Mouse (Mus musculus) CH12.LX (cell line): ENCODE measurements around the gene Traf3ip2. TPM values are rescaled to one million over a fixed set of nuclear protein-coding genes. Genes with fewer than 3 reads are reported as not detected.

Experiments
- DNase-seq: peaks from one replicate; pipeline ENCODE4 v3.0.0-alpha.2; 2013; ENCODE audit errors: extremely low read depth
- H3K27ac ChIP-seq: 2 replicates; pipeline ENCODE4 v1.5.1; 2012; ENCODE audit warnings: low read depth, mild to moderate bottlenecking, control low read depth, moderate library complexity; ENCODE audit not compliant: insufficient read depth
- H3K27me3 ChIP-seq: replicated peaks from 2 replicates; pipeline ENCODE3; 2012; ENCODE audit warnings: inconsistent platforms
- H3K36me3 ChIP-seq, 2 experiments: replicated peaks in 1 of 2; 2 replicates each; pipeline versions ENCODE3 to v1.6.1; 2012; ENCODE audit warnings: inconsistent platforms in 1 of 2, low read length in 1 of 2, mild to moderate bottlenecking in 1 of 2, mixed read lengths in 1 of 2, moderate library complexity in 1 of 2; ENCODE audit not compliant: control insufficient read depth in 1 of 2, insufficient read depth in 1 of 2
- H3K4me1 ChIP-seq, 2 experiments: 2 replicates each; pipeline ENCODE4 v1.6.1; 2012; ENCODE audit warnings: inconsistent platforms in 1 of 2, moderate library complexity in 1 of 2; ENCODE audit not compliant: insufficient read depth in 2 of 2, control insufficient read depth in 1 of 2
- H3K4me2 ChIP-seq: 2 replicates; pipeline ENCODE4 v1.6.1; 2012; ENCODE audit warnings: low read depth, mild to moderate bottlenecking, control low read depth; ENCODE audit not compliant: poor library complexity, insufficient read depth, severe bottlenecking
- H3K4me3 ChIP-seq, 3 experiments: fragments of 150-350 bp in 1 of 3; sonication (generic) in 1 of 3; replicated peaks in 1 of 3; 2 replicates each; pipeline versions ENCODE3 to v1.5.1; 2011 to 2012; ENCODE audit warnings: low read depth in 2 of 3, low read length in 2 of 3, mild to moderate bottlenecking in 2 of 3, moderate library complexity in 2 of 3, control low read depth in 1 of 3, improper control_type of control experiment in 1 of 3, inconsistent platforms in 1 of 3, mixed read lengths in 1 of 3; ENCODE audit not compliant: poor library complexity in 1 of 3
- H3K79me2 ChIP-seq: replicated peaks from 2 replicates; pipeline ENCODE4 v1.6.1; 2012; ENCODE audit warnings: mild to moderate bottlenecking, moderate library complexity; ENCODE audit not compliant: control insufficient read depth, poor library complexity, insufficient read depth, severe bottlenecking; ENCODE audit errors: extremely low read depth
- H3K9ac ChIP-seq: 2 replicates; pipeline ENCODE4 v1.6.1; 2012; ENCODE audit warnings: low read depth, mild to moderate bottlenecking, control low read depth, moderate library complexity; ENCODE audit not compliant: insufficient read depth
- H3K9me3 ChIP-seq: replicated peaks from 2 replicates; pipeline ENCODE3; 2012; ENCODE audit warnings: low read length, inconsistent platforms, mixed read lengths
- CHD1 ChIP-seq: IDR thresholded peaks from 2 replicates; pipeline ENCODE4 v1.6.1; 2012; ENCODE audit warnings: low read depth, low read length, improper control_type of control experiment, inconsistent platforms
- CTCF ChIP-seq, 2 experiments: IDR thresholded peaks in 1 of 2; conservative IDR thresholded peaks in 1 of 2; 2 replicates each; pipeline ENCODE4 v1.5.1; 2011 to 2012; ENCODE audit warnings: low read depth in 2 of 2, low read length in 2 of 2, improper control_type of control experiment in 1 of 2, inconsistent platforms in 1 of 2, mild to moderate bottlenecking in 1 of 2, moderate library complexity in 1 of 2
- ELF1 ChIP-seq: IDR thresholded peaks from 2 replicates; pipeline ENCODE4 v1.6.1; 2014; ENCODE audit warnings: low read depth, mild to moderate bottlenecking, inconsistent platforms, low read length, improper control_type of control experiment
- GABPA ChIP-seq: IDR thresholded peaks from 2 replicates; pipeline ENCODE4 v1.6.1; 2012; ENCODE audit warnings: low read depth, low read length, improper control_type of control experiment, inconsistent platforms; ENCODE audit not compliant: insufficient replicate concordance
- HCFC1 ChIP-seq: IDR thresholded peaks from 2 replicates; pipeline ENCODE4 v1.6.1; 2012; ENCODE audit warnings: low read depth, mild to moderate bottlenecking, inconsistent platforms, low read length, improper control_type of control experiment
- IRF4 ChIP-seq: IDR thresholded peaks from 2 replicates; pipeline ENCODE4 v1.6.1; 2014; ENCODE audit warnings: low read depth, mild to moderate bottlenecking, inconsistent platforms, low read length, improper control_type of control experiment
- KAT2A ChIP-seq: IDR thresholded peaks from 2 replicates; pipeline ENCODE4 v1.6.1; 2012; ENCODE audit warnings: low read length, improper control_type of control experiment, inconsistent platforms; ENCODE audit not compliant: insufficient replicate concordance
- MAFK ChIP-seq: IDR thresholded peaks from 2 replicates; pipeline ENCODE4 v1.6.1; 2011; ENCODE audit warnings: low read length, improper control_type of control experiment; ENCODE audit not compliant: insufficient replicate concordance
- MAX ChIP-seq: IDR thresholded peaks from 2 replicates; pipeline ENCODE4 v1.6.1; 2011; ENCODE audit warnings: low read length, improper control_type of control experiment
- MEF2A ChIP-seq: IDR thresholded peaks from 2 replicates; pipeline ENCODE4 v1.6.1; 2014; ENCODE audit warnings: low read depth, mild to moderate bottlenecking, inconsistent platforms, low read length, improper control_type of control experiment, borderline replicate concordance
- MXI1 ChIP-seq: IDR thresholded peaks from 2 replicates; pipeline ENCODE4 v1.6.1; 2011; ENCODE audit warnings: mild to moderate bottlenecking, low read depth, low read length, improper control_type of control experiment
- MYC ChIP-seq: IDR thresholded peaks from 2 replicates; pipeline ENCODE4 v1.6.1; 2011; ENCODE audit warnings: low read depth, mild to moderate bottlenecking, improper control_type of control experiment, low read length
- NELFE ChIP-seq: IDR thresholded peaks from 2 replicates; pipeline ENCODE4 v1.6.1; 2011; ENCODE audit warnings: low read depth, low read length, improper control_type of control experiment
- NRF1 ChIP-seq: IDR thresholded peaks from 2 replicates; pipeline ENCODE4 v1.6.1; 2014; ENCODE audit warnings: low read depth, mild to moderate bottlenecking, inconsistent platforms, low read length, improper control_type of control experiment, moderate library complexity
- POLR2AphosphoS2 ChIP-seq: IDR thresholded peaks from 2 replicates; pipeline ENCODE4 v1.6.1; 2011; ENCODE audit warnings: low read depth, low read length, improper control_type of control experiment
- RAD21 ChIP-seq: IDR thresholded peaks from 2 replicates; pipeline ENCODE4 v1.6.1; 2011; ENCODE audit warnings: low read depth, mild to moderate bottlenecking, low read length, improper control_type of control experiment, moderate library complexity
- RCOR1 ChIP-seq: conservative IDR thresholded peaks from 2 replicates; pipeline ENCODE4 v1.6.1; 2012; ENCODE audit warnings: low read depth, mild to moderate bottlenecking, inconsistent platforms, low read length, improper control_type of control experiment
- SIN3A ChIP-seq: IDR thresholded peaks from 2 replicates; pipeline ENCODE4 v1.6.1; 2012; ENCODE audit warnings: low read length, improper control_type of control experiment, inconsistent platforms
- SMC3 ChIP-seq: IDR thresholded peaks from 2 replicates; pipeline ENCODE4 v1.6.1; 2011; ENCODE audit warnings: low read depth, low read length, improper control_type of control experiment
- UBTF ChIP-seq: IDR thresholded peaks from 2 replicates; pipeline ENCODE4 v1.6.1; 2012; ENCODE audit warnings: low read depth, mild to moderate bottlenecking, inconsistent platforms, low read length, improper control_type of control experiment, moderate library complexity
- USF1 ChIP-seq: IDR thresholded peaks from 2 replicates; pipeline ENCODE4 v1.6.1; 2014; ENCODE audit warnings: low read depth, mild to moderate bottlenecking, inconsistent platforms, low read length, improper control_type of control experiment
- USF2 ChIP-seq: conservative IDR thresholded peaks from 2 replicates; pipeline ENCODE4 v1.6.1; 2011; ENCODE audit warnings: low read depth, low read length, improper control_type of control experiment
- ZC3H11A ChIP-seq: IDR thresholded peaks from 2 replicates; pipeline ENCODE4 v1.6.1; 2012; ENCODE audit warnings: low read depth, mild to moderate bottlenecking, inconsistent platforms, low read length, improper control_type of control experiment
- ZMIZ1 ChIP-seq: IDR thresholded peaks from 2 replicates; pipeline ENCODE4 v1.6.1; 2012; ENCODE audit warnings: low read depth, mild to moderate bottlenecking, inconsistent platforms, low read length, improper control_type of control experiment
- ZNF384 ChIP-seq: IDR thresholded peaks from 2 replicates; pipeline ENCODE4 v1.6.1; 2012; ENCODE audit warnings: low read depth, low read length, improper control_type of control experiment, inconsistent platforms
- dilution Hi-C: fragments of 300-500 bp; cut with MboI; formaldehyde crosslinking; loops from 2 replicates; pipeline ENCODE4 v1.14.3; 2020; ENCODE audit warnings: low sequenced_read_pairs; ENCODE audit not compliant: extremely low pct_unique_long_range_greater_than_20kb, extremely low pct_ligation_motif_present
- in situ Hi-C: fragments of 300-500 bp; cut with MboI; formaldehyde crosslinking; loops from 3 replicates; pipeline ENCODE4 v1.14.3; 2019; ENCODE audit warnings: low sequenced_read_pairs, low pct_ligation_motif_present, low pct_unique_long_range_greater_than_20kb, mixed read lengths
- polyA plus RNA-seq: library from polyadenylated mRNA; unstranded; fragments of >175 nt; gene quantifications from 2 replicates; pipeline ENCODE4 v1.2.1, GENCODE M21; 2012; ENCODE audit warnings: low read depth; ENCODE audit not compliant: insufficient read length
- total RNA-seq, 2 experiments: library from RNA; depleted of rRNA; stranded (reverse); fragments of 300-350 nt in 1 of 2; fragments of >200 nt in 1 of 2; gene quantifications; 2 replicates each; pipeline ENCODE4 v1.2.3; 2012 to 2014

The Traf3ip2 gene
- total and polyA plus RNA-seq, 3 experiments: 9.2 to 23.4 (median 15.6) TPM

DNA sequence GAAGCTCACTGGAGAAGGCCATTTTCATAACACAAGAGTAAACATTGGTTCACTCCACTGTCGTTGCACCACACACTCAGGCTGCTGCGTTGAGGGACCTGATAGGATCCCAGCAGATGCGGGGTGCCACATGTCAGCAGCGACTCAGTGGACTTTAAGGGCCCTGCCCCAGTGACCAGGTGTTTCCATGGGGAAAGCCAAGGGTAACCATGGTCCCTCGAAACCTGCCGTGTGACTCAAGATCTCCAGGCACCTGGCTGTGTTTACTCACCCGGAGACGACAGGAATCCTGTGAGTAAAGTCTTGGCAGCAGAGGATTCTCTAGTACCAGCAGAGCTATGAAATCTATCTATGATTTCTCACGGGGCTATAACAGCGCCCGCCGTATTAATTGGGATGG lies 45.8 kb upstream of the Traf3ip2 start:
- in situ Hi-C loops: no loop called here
- dilution Hi-C loops: no loop called here
- no peaks in the 10 kb centered on the region for H3K27me3 ChIP-seq
- H3K4me3 ChIP-seq: no peak overlapping the region
- no peak overlapping the region for H3K9ac ChIP-seq
- H3K27ac ChIP-seq: no peak overlapping the region
- DNase-seq: no peak
- H3K9me3 ChIP-seq: no peaks in the 10 kb centered on the region
- no peaks in the 10 kb centered on the region for H3K79me2 ChIP-seq
- H3K4me1 ChIP-seq: peaks cover 3 to 9% of the 10 kb centered on the region in 2 experiments; a peak in 1 of 4 replicates
- TF ChIP-seq ZNF384 (no peak), SMC3 (no peak), KAT2A (no peak), MEF2A (no peak), NRF1 (no peak), MAX (no peak), SIN3A (no peak), GABPA (no peak), CTCF (conservative IDR thresholded peaks at IDR 0.05 in 1 of 2, IDR thresholded peaks at IDR 0.05 in 1 of 2; ENCODE audit: low read depth in 2 of 2, low read length in 2 of 2) (no peak), NELFE (no peak), ELF1 (no peak), MYC (no peak)
- TF ChIP-seq, all 38 proteins: peak for 0
- no peak overlapping the region for H3K4me2 ChIP-seq
- H3K36me3 ChIP-seq: peaks cover 0 to 29% of the 10 kb centered on the region in 2 experiments

DNA sequence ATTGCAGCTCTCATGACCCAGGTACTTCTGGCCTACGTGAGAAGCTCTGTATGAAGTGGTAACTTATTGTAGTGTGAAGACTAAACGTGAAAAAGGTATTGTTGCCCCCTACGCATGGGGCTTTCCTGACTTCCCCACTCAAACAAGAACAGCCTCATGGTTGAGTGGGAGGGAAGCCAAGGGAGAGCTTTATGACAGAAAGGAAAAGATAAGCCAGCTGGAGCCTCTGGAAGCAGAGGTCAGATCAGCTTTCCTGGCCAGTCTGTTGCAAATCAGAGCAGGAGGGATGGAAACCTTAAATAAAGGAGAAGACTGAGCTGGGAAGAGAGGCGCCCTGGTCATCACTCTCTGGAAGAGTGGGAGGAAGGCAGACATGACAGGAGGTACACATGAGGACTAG lies 43.7 kb upstream of the Traf3ip2 start:
- Histone ChIP-seq H3K9me3 (no peaks in the 10 kb centered on the region), H3K27me3 (no peaks in the 10 kb centered on the region), H3K4me1 (peaks cover 7 to 22% of the 10 kb centered on the region in 2 experiments; a peak in 3 of 4 replicates), H3K9ac (no peak overlapping the region), H3K4me2 (no peak overlapping the region), H3K36me3 (peaks cover 0 to 13% of the 10 kb centered on the region in 2 experiments), H3K27ac (no peak overlapping the region), H3K79me2 (no peaks in the 10 kb centered on the region), H3K4me3 (no peak overlapping the region)
- TF ChIP-seq ZC3H11A: no peak
- TF ChIP-seq RAD21: no peak
- no peak for TF ChIP-seq RCOR1
- no peak for TF ChIP-seq USF2
- TF ChIP-seq UBTF: no peak
- TF ChIP-seq POLR2AphosphoS2: no peak
- TF ChIP-seq USF1: no peak
- TF ChIP-seq IRF4: no peak
- no peak for TF ChIP-seq ZMIZ1
- TF ChIP-seq CTCF (conservative IDR thresholded peaks at IDR 0.05 in 1 of 2, IDR thresholded peaks at IDR 0.05 in 1 of 2; ENCODE audit: low read depth in 2 of 2, low read length in 2 of 2): no peak
- no peak for TF ChIP-seq KAT2A
- no peak for TF ChIP-seq ELF1
- no peak for TF ChIP-seq GABPA
- TF ChIP-seq HCFC1: no peak
- no peak for TF ChIP-seq CHD1
- TF ChIP-seq MAFK: no peak
- no peak for TF ChIP-seq MXI1
- dilution Hi-C loops: no loop called here
- in situ Hi-C loops: no loop called here
- DNase-seq: no peak
